Mouse (Mus musculus) left cerebral cortex, adult 2 months (tissue): Measurements from ENCODE around the gene Cks1brt. TPM values are rescaled to one million over a fixed set of nuclear protein-coding genes. Genes with fewer than 3 reads are reported as not detected.
A peak's percentile ranks its signal among the peaks of the same experiment; 100 is the strongest.
"Not testable (repeated sequence)": the region's sequence is repeated elsewhere in the genome, so short reads cannot be mapped to it uniquely, and the experiment has no call there.

Source experiments
- DNase-seq, 2 experiments: peaks; one replicate each; pipeline ENCODE4 v3.0.0; 2021 to 2022; ENCODE audit warnings: low spot score in 2 of 2, mixed read lengths in 1 of 2; ENCODE audit errors: extremely low spot score in 1 of 2
- H3K27ac ChIP-seq: fragments of 200-600 bp; 2 replicates; pipeline ENCODE4 v1.8.1; 2022
- H3K4me3 ChIP-seq: fragments of 200-600 bp; 2 replicates; pipeline ENCODE4 v1.8.1; 2022
- CTCF ChIP-seq: fragments of 200-600 bp; IDR thresholded peaks from 2 replicates; pipeline ENCODE4 v1.8.1; 2022; ENCODE audit warnings: antibody characterized with exemption, mild to moderate bottlenecking, moderate library complexity
- intact Hi-C: fragments of 180-260 bp; cut with DNase I; formaldehyde crosslinking; loops from one replicate; pipeline ENCODE4 v1.15.1; 2025
- long read RNA-seq, 2 experiments: library from polyadenylated mRNA; stranded (forward); transcript quantifications; one replicate each; pipeline ENCODE4 v2.0.0; 2021; ENCODE audit warnings: borderline mapping rate in 2 of 2
- total RNA-seq, 2 experiments: library from RNA; stranded (reverse); gene quantifications; 2 replicates each; pipeline ENCODE4 v1.2.3; 2021

Gene Cks1brt
- not detected for total RNA-seq
- long read RNA-seq, experiment 1 = 0 reads
- long read RNA-seq, experiment 2 = 0 reads

GRCm38 (mm10) chr8:85151624-85152023 is at the start of gene Cks1brt:
TSS of gene Cks1brt (plus strand) at chr8:85151924.
- no peak for TF ChIP-seq CTCF

GRCm38 (mm10) chr8:85113241-85113640 is 38.5 kb upstream of the Cks1brt start:
- Histone ChIP-seq H3K4me3 (no peak overlapping the region), H3K27ac (no peak overlapping the region)
- no peak for TF ChIP-seq CTCF
- DNase-seq = no peak
- intact Hi-C loops = no loop called here

More at GRCm38 (mm10) chr8:85151624-85152023, at the start of gene Cks1brt:
- Histone ChIP-seq H3K27ac (no peak within 1 kb of the TSS), H3K4me3 (no peak within 1 kb of the TSS)
- DNase-seq = no peak
- intact Hi-C loops = no loop called here

GRCm38 (mm10) chr8:85115501-85115900 is 36.2 kb upstream of the Cks1brt start:
- Histone ChIP-seq H3K4me3 (no peak overlapping the region), H3K27ac (no peak overlapping the region)
- DNase-seq = no peak
- intact Hi-C loops = no loop called here
- TF ChIP-seq CTCF = no peak

- intact Hi-C loops = no loop called here
- no peak for TF ChIP-seq CTCF
- no peak overlapping the region for H3K4me3 ChIP-seq
- H3K27ac ChIP-seq = no peak overlapping the region
- DNase-seq = no peak
Observed at GRCm38 (mm10) chr8:85116984-85117383, 34.7 kb upstream of the Cks1brt start.

- Histone ChIP-seq H3K27ac (peak overlapping the region; percentile 65; the same call in 1 of the 2 replicates), H3K4me3 (peak overlapping the region; percentile 78)
- peak; percentile 76 to 82 for DNase-seq
- intact Hi-C loops = no loop called here
- peak; percentile 44 for TF ChIP-seq CTCF
Observed at GRCm38 (mm10) chr8:85119052-85119981, 32.4 kb upstream of the Cks1brt start.

GRCm38 (mm10) chr8:85120251-85120650 is 31.5 kb upstream of the Cks1brt start:
- H3K4me3 ChIP-seq, intact Hi-C loops, H3K27ac ChIP-seq, DNase-seq: not testable (repeated sequence)

- no peak for DNase-seq
- Histone ChIP-seq H3K4me3 (no peak within 1 kb of the TSS), H3K27ac (no peak within 1 kb of the TSS)
- TF ChIP-seq CTCF = no peak
- intact Hi-C loops = no loop called here
Observed at GRCm38 (mm10) chr8:85122995-85123394, 28.7 kb upstream of the Cks1brt start, which contains the start of gene Zfp791. TSS of gene Zfp791 (minus strand) at chr8:85123095.

GRCm38 (mm10) chr8:85123691-85124090 is 28.0 kb upstream of the Cks1brt start:
- no peak for DNase-seq
- Histone ChIP-seq H3K27ac (no peak overlapping the region), H3K4me3 (no peak overlapping the region)
- intact Hi-C loops = no loop called here
- no peak for TF ChIP-seq CTCF

- DNase-seq = no peak
- intact Hi-C loops = no loop called here
Observed at GRCm38 (mm10) chr8:85132335-85132734, 19.4 kb upstream of the Cks1brt start.

GRCm38 (mm10) chr8:85135690-85136089 is 16.0 kb upstream of the Cks1brt start:
- intact Hi-C loops, DNase-seq, H3K4me3 ChIP-seq: not testable (repeated sequence)

More at GRCm38 (mm10) chr8:85132335-85132734, 19.4 kb upstream of the Cks1brt start:
- Histone ChIP-seq H3K4me3 (no peak overlapping the region), H3K27ac (no peak overlapping the region)
- no peak for TF ChIP-seq CTCF

GRCm38 (mm10) chr8:85142516-85142915 is 9.2 kb upstream of the Cks1brt start:
- TF ChIP-seq CTCF = no peak
- no peak for DNase-seq
- H3K4me3 ChIP-seq = no peak overlapping the region
- H3K27ac ChIP-seq = no peak overlapping the region
- intact Hi-C loops = no loop called here

More at GRCm38 (mm10) chr8:85135690-85136089, 16.0 kb upstream of the Cks1brt start:
- not testable (repeated sequence) for H3K27ac ChIP-seq

- TF ChIP-seq CTCF = peak; percentile 59
- no peak overlapping the region for H3K4me3 ChIP-seq
- intact Hi-C loops = loop anchor here (2.0 kb wide), 1 partner anchor 94 kb away; no protein-coding TSS in a partner anchor
- peak; percentile 32 to 34 for DNase-seq
- no peak overlapping the region for H3K27ac ChIP-seq
Observed at GRCm38 (mm10) chr8:85171291-85171690, 19.6 kb downstream of the Cks1brt start.
